14 mouse cellular contexts compared by ENCODE assay signal in genomic region chr4:61811193-61811592, GRCm38 (mm10). TPM values are rescaled to one million over a fixed set of nuclear protein-coding genes. Genes with fewer than 3 reads are reported as not detected.
DNase-seq lines count a peak whose midpoint lies in the region; ATAC-seq and TF ChIP-seq lines count a peak whose summit lies in the region.
"Not testable (repeated sequence)": the region's sequence is repeated elsewhere in the genome, so short reads cannot be mapped to it uniquely, and the experiment has no call there.
"Had no signal": no experiment of that assay in that cellular context is flagged by ENCODE, and none has a peak within 500 bp of the region (broad histone marks: within the 10 kb centered on the region; RNA-seq: fewer than 3 reads in every experiment).

No protein-coding gene starts in this region.

- peak in 1 of 2 experiments; percentile 56; a peak in 3 of 4 replicates for TF ChIP-seq CTCF in CH12.LX (conservative IDR thresholded peaks at IDR 0.05 in 1 of 2, IDR thresholded peaks at IDR 0.05 in 1 of 2; ENCODE audit: low read depth in 2 of 2, low read length in 2 of 2)
- peak; percentile 75 for TF ChIP-seq CTCF in heart, postnatal 0 days (IDR thresholded peaks at IDR 0.05; ENCODE audit: low read depth)

- not testable (repeated sequence) for H3K27me3 ChIP-seq in CH12.LX (replicated peaks); heart, postnatal 0 days (ENCODE audit: control insufficient read depth, insufficient read depth, low read length); midbrain, embryonic 14.5 days (ENCODE audit: control insufficient read depth, insufficient read depth, low read length)

- intact Hi-C loops in left cerebral cortex, postnatal 4 days (cut with DNase I): not testable (repeated sequence)

- dilution Hi-C loops in CH12.LX (cut with MboI; ENCODE audit: extremely low pct_ligation_motif_present, extremely low pct_unique_long_range_greater_than_20kb, low sequenced_read_pairs): not testable (repeated sequence)

- not testable (repeated sequence) for H3K4me3 ChIP-seq in CH12.LX (replicated peaks in 1 of 3; ENCODE audit: low read depth in 2 of 3, low read length in 2 of 3, poor library complexity in 1 of 3); heart, postnatal 0 days (ENCODE audit: low read depth, low read length); midbrain, embryonic 14.5 days (replicated peaks; ENCODE audit: low read depth, low read length)

- TF ChIP-seq RAD21 in CH12.LX (IDR thresholded peaks at IDR 0.05; ENCODE audit: low read depth, low read length): peak; percentile 36

- H3K27ac ChIP-seq in CH12.LX (ENCODE audit: insufficient read depth, low read depth); heart, postnatal 0 days (ENCODE audit: low read depth); midbrain, embryonic 14.5 days (replicated peaks; ENCODE audit: low read depth, low read length): not testable (repeated sequence)

- H3K9me3 ChIP-seq in CH12.LX (replicated peaks; ENCODE audit: low read length): peaks cover 41% of the 10 kb centered on the region
- not testable (repeated sequence) for H3K9me3 ChIP-seq in heart, postnatal 0 days (replicated peaks; ENCODE audit: control insufficient read depth, low read length); midbrain, embryonic 14.5 days (ENCODE audit: control insufficient read depth, low read length)

- WGBS in heart, postnatal 0 days: 13% methylated on average over 2 of the region's 2 CpGs
- 27% methylated on average over 2 of the region's 2 CpGs for WGBS in midbrain, embryonic 14.5 days

- not testable (repeated sequence) for DNase-seq in CH12.LX (ENCODE audit: extremely low read depth); heart, postnatal 0 days (ENCODE audit: low spot score)
- DNase-seq in adrenal gland, postnatal 25 days: peak; percentile 49
- DNase-seq in embryo, embryonic 11.5 days (ENCODE audit: low read depth, low spot score): peak; percentile 19
- DNase-seq in kidney, postnatal 14 days: peak; percentile 45
- peak; percentile 45 for DNase-seq in left cerebral cortex, postnatal 4 days
- peak; percentile 74 for DNase-seq in midbrain, embryonic 14.5 days
- peak; percentile 55 for DNase-seq in testis, postnatal 10 days (ENCODE audit: low spot score)

- H3K4me1 ChIP-seq in CH12.LX (ENCODE audit: control insufficient read depth in 1 of 2, insufficient read depth in 2 of 2); heart, postnatal 0 days (ENCODE audit: control insufficient read depth, insufficient read depth); midbrain, embryonic 14.5 days (ENCODE audit: control insufficient read depth, insufficient read depth, low read length): not testable (repeated sequence)

- TF ChIP-seq POLR2A in CH12.LX (IDR thresholded peaks at IDR 0.05; ENCODE audit: low read depth, low read length): not testable (repeated sequence)

- not testable (repeated sequence) for ATAC-seq in heart, postnatal 0 days (ENCODE audit: insufficient read depth, low read depth); midbrain, embryonic 14.5 days (ENCODE audit: low FRiP score, low TSS enrichment)

- not testable (repeated sequence) for H3K79me2 ChIP-seq in CH12.LX (replicated peaks; ENCODE audit: control insufficient read depth, extremely low read depth, insufficient read depth, poor library complexity, severe bottlenecking)

- not testable (repeated sequence) for H3K9ac ChIP-seq in CH12.LX (ENCODE audit: insufficient read depth, low read depth); heart, postnatal 0 days (replicated peaks; ENCODE audit: low read depth, low read length); midbrain, embryonic 14.5 days (replicated peaks; ENCODE audit: low read length)

- in situ Hi-C loops in CH12.LX (cut with MboI; ENCODE audit: low pct_ligation_motif_present, low pct_unique_long_range_greater_than_20kb, low sequenced_read_pairs): not testable (repeated sequence)

- H3K36me3 ChIP-seq in CH12.LX (replicated peaks in 1 of 2; ENCODE audit: control insufficient read depth in 1 of 2, insufficient read depth in 1 of 2, low read length in 1 of 2); heart, postnatal 0 days (replicated peaks; ENCODE audit: control insufficient read depth, insufficient read depth, low read length); midbrain, embryonic 14.5 days (ENCODE audit: control insufficient read depth, insufficient read depth, low read length): not testable (repeated sequence)

- not testable (repeated sequence) for TF ChIP-seq EP300 in CH12.LX (IDR thresholded peaks at IDR 0.05; ENCODE audit: low read length); heart, postnatal 0 days (IDR thresholded peaks at IDR 0.05; ENCODE audit: low read depth)

- not testable (repeated sequence) for H3K4me2 ChIP-seq in CH12.LX (ENCODE audit: insufficient read depth, low read depth, poor library complexity, severe bottlenecking); heart, postnatal 0 days (ENCODE audit: low read depth, low read length); midbrain, embryonic 14.5 days (ENCODE audit: low read length)

TF ChIP-seq in CH12.LX, 34 proteins besides CTCF, POLR2A, EP300 and RAD21:
- peak; percentile 28; the same call in 1 of the 2 replicates for TF ChIP-seq SMC3 (IDR thresholded peaks at IDR 0.05; ENCODE audit: low read depth, low read length)

RNA-seq across cellular contexts. Expression of gene Mup5, which starts 23.8 kb away (rescaled TPM):
- not detected in 2 replicates for total RNA-seq in CH12.LX (2012; rRNA removed)
- not detected in 2 replicates for total RNA-seq in CH12.LX (2014; rRNA removed)
- polyA plus RNA-seq in CH12.LX (2012; ENCODE audit: insufficient read length, low read depth): not detected in 2 replicates
- total RNA-seq in adrenal gland, postnatal 25 days (2021): not detected in 2 replicates
- not detected in 2 replicates for total RNA-seq in heart, postnatal 0 days (2014; rRNA removed; ENCODE audit: low replicate concordance)
- not detected in 2 replicates for polyA plus RNA-seq in heart, postnatal 0 days (2015; fragmentation: Nextera tagmentation; extraction: Ambion mirVana)
- total RNA-seq in left cerebral cortex, postnatal 4 days (2021): not detected
- not detected in 2 replicates for polyA plus RNA-seq in midbrain, embryonic 14.5 days (2014; fragmentation: Nextera tagmentation; extraction: Ambion mirVana)
- total RNA-seq: megakaryocyte, adult 5-6 weeks; neutrophil, adult 5-6 weeks had no signal
- polyA plus RNA-seq: CD4-positive, CD25-positive, alpha-beta regulatory T cell, adult 4 months; hindbrain, embryonic 15.5 days; limb, embryonic 12.5 days had no signal

RNA-seq across cellular contexts. Expression of gene Mup19, which starts 29.1 kb away (rescaled TPM):
- total RNA-seq in CH12.LX (2012; rRNA removed): not detected in 2 replicates
- not detected in 2 replicates for total RNA-seq in CH12.LX (2014; rRNA removed)
- polyA plus RNA-seq in CH12.LX (2012; ENCODE audit: insufficient read length, low read depth): not detected in 2 replicates
- total RNA-seq in adrenal gland, postnatal 25 days (2021): 2.2 TPM in 1 of 2 replicates, not detected in the other
- not detected in 2 replicates for total RNA-seq in heart, postnatal 0 days (2014; rRNA removed; ENCODE audit: low replicate concordance)
- not detected in 2 replicates for polyA plus RNA-seq in heart, postnatal 0 days (2015; fragmentation: Nextera tagmentation; extraction: Ambion mirVana)
- not detected for total RNA-seq in left cerebral cortex, postnatal 4 days (2021)
- polyA plus RNA-seq in midbrain, embryonic 14.5 days (2014; fragmentation: Nextera tagmentation; extraction: Ambion mirVana): not detected in 2 replicates
- total RNA-seq: megakaryocyte, adult 5-6 weeks; neutrophil, adult 5-6 weeks had no signal
- polyA plus RNA-seq: CD4-positive, CD25-positive, alpha-beta regulatory T cell, adult 4 months; gonadal fat pad, adult 2 months; hindbrain, embryonic 15.5 days had no signal
